Mouse (Mus musculus) kidney, postnatal 0 days (tissue): ENCODE measurements at regions not wholly inside any gene's neighbourhood (a gene's known extent, or its start where the extent isn't known, plus 50 kb on each side); places are given as distances from the start of the nearest gene placed in this dataset.
A peak's percentile ranks its signal among the peaks of the same experiment; 100 is the strongest.

Experiments
- ATAC-seq: fragments of 200-750 bp; cut with Nextera tagmentation; replicated peaks from 2 replicates; pipeline ENCODE4 v1.8.0; 2017; ENCODE audit warnings: low read depth, moderate number of reproducible peaks, moderate TSS enrichment, moderate library complexity; ENCODE audit not compliant: low FRiP score
- DNase-seq: peaks from one replicate; pipeline ENCODE4 v3.0.0-alpha.2; 2016; ENCODE audit warnings: low spot score
- H3K27ac ChIP-seq: fragments of 300-500 bp; sonication (generic); 2 replicates; pipeline ENCODE4 v1.5.1; 2014; ENCODE audit warnings: mild to moderate bottlenecking
- H3K27me3 ChIP-seq: fragments of 300-500 bp; sonication (generic); 2 replicates; pipeline ENCODE4 v1.6.1; 2014; ENCODE audit warnings: low read length, mixed read lengths; ENCODE audit not compliant: insufficient read depth
- H3K36me3 ChIP-seq: fragments of 300-500 bp; sonication (generic); 2 replicates; pipeline ENCODE4 v1.6.1; 2014; ENCODE audit warnings: low read length, mixed read lengths; ENCODE audit not compliant: insufficient read depth
- H3K4me1 ChIP-seq: fragments of 300-500 bp; sonication (generic); replicated peaks from 2 replicates; pipeline ENCODE4 v1.6.1; 2014; ENCODE audit warnings: antibody characterized with exemption, low read length, mixed read lengths; ENCODE audit not compliant: insufficient read depth
- H3K4me2 ChIP-seq: fragments of 300-500 bp; sonication (generic); 2 replicates; pipeline ENCODE4 v1.6.1; 2014; ENCODE audit warnings: mild to moderate bottlenecking, low read length, moderate library complexity, mixed read lengths
- H3K4me3 ChIP-seq: fragments of 300-500 bp; sonication (generic); replicated peaks from 2 replicates; pipeline ENCODE4 v1.5.1; 2014; ENCODE audit warnings: low read depth, low read length
- H3K9ac ChIP-seq: fragments of 300-500 bp; sonication (generic); 2 replicates; pipeline ENCODE4 v1.6.1; 2014; ENCODE audit warnings: low read depth, low read length
- H3K9me3 ChIP-seq: fragments of 300-500 bp; sonication (generic); replicated peaks from 2 replicates; pipeline ENCODE4 v1.6.1; 2016; ENCODE audit warnings: low read length, inconsistent platforms, mixed read lengths
- CTCF ChIP-seq: IDR thresholded peaks from 2 replicates; pipeline ENCODE4 v1.5.1; 2016; ENCODE audit warnings: antibody characterized with exemption, low read depth, mild to moderate bottlenecking, moderate library complexity
- WGBS: fragments of 180-500 bp; shearing (Covaris S2); extraction: QIAGEN DNeasy Blood & Tissue Kit; methylation state at CpG from one replicate; pipeline ENCODE4 v1.1.7; 2014; 5-methylcytosine and 5-hydroxymethylcytosine counted together

DNA sequence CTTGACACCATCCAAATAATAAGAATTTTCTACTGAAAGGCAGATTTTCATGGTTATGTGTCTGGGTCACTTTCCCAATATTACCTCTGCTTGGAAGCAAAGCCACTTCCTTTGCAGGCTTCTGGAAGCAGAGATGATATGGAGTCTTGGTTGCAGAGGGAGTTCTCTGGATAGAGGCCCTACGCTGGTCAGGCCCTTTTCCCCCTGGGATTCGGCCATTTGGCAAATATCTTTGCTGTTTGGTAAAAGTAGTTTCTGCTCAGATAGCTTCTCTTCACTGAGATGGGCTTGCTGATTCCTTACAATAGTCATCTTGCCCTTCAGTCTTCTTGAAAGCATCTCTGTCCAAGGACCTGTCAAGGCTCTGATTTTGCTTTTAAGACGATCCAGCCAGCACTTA, 98.2 kb upstream of the Fyn start:
- DNase-seq: no peak
- no peak overlapping the region for H3K27ac ChIP-seq
- no peak for TF ChIP-seq CTCF
- no peaks in the 10 kb centered on the region for H3K4me1 ChIP-seq
- no peaks in the 10 kb centered on the region for H3K9me3 ChIP-seq
- no peaks in the 10 kb centered on the region for H3K36me3 ChIP-seq
- ATAC-seq: no peak
- WGBS: 83% methylated on average over 3 of the region's 3 CpGs
- H3K4me2 ChIP-seq: no peak overlapping the region
- H3K4me3 ChIP-seq: no peak overlapping the region
- no peaks in the 10 kb centered on the region for H3K27me3 ChIP-seq
- H3K9ac ChIP-seq: no peak overlapping the region

GRCm38 (mm10) chr10:39267236-39267635, 101.4 kb upstream of the Fyn start:
- 93% methylated on average over 6 of the region's 6 CpGs for WGBS
- Histone ChIP-seq H3K4me2 (no peak overlapping the region), H3K9me3 (no peaks in the 10 kb centered on the region), H3K4me1 (peaks cover 8% of the 10 kb centered on the region; the same call in 1 of the 2 replicates), H3K36me3 (no peaks in the 10 kb centered on the region), H3K27ac (no peak overlapping the region), H3K27me3 (no peaks in the 10 kb centered on the region), H3K4me3 (no peak overlapping the region), H3K9ac (no peak overlapping the region)
- DNase-seq (no peak), ATAC-seq (no peak)
- no peak for TF ChIP-seq CTCF

DNA sequence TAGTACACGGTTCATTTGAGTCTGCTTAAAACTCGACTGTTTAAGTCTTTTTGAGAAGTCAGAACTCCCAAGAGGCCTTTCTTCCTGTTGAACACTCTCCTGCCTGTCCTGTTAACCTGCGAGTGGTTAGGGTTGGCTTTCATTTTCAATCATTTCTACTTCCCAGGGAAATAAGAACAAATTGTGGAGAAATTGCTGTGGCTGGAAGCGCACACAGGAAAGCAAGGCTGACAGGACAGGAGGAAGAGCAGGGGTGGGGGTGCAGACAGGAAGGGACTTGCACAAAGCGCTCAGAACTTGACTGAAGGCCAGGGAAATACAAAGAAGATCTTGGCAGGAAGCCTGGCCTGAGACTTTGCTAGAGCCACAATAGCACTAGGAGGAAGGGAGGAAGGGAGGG, 102.2 kb upstream of the Fyn start:
- WGBS: 36% methylated on average over 5 of the region's 5 CpGs
- no peak overlapping the region for H3K4me2 ChIP-seq
- H3K4me1 ChIP-seq: peaks cover 8% of the 10 kb centered on the region; the same call in 1 of the 2 replicates
- no peak overlapping the region for H3K9ac ChIP-seq
- H3K9me3 ChIP-seq: no peaks in the 10 kb centered on the region
- H3K27ac ChIP-seq: peak overlapping the region; percentile 62
- no peaks in the 10 kb centered on the region for H3K36me3 ChIP-seq
- no peak overlapping the region for H3K4me3 ChIP-seq
- H3K27me3 ChIP-seq: no peaks in the 10 kb centered on the region
- TF ChIP-seq CTCF: no peak
- DNase-seq (peak; percentile 87), ATAC-seq (no peak)

GRCm38 (mm10) chr10:39262466-39262865, 98.9 kb upstream of the Ccn6 start:
- Histone ChIP-seq H3K9ac (no peak overlapping the region), H3K4me2 (no peak overlapping the region), H3K4me1 (peaks cover 11% of the 10 kb centered on the region; the same call in 1 of the 2 replicates), H3K4me3 (no peak overlapping the region), H3K9me3 (no peaks in the 10 kb centered on the region), H3K27ac (0 out of 2 replicates have a peak overlapping the region, but pooled peaks have one; percentile 28), H3K36me3 (no peaks in the 10 kb centered on the region), H3K27me3 (no peaks in the 10 kb centered on the region)
- ATAC-seq (no peak), DNase-seq (peak; percentile 53)
- no peak for TF ChIP-seq CTCF
- 24% methylated on average over 7 of the region's 7 CpGs for WGBS

- no peak for TF ChIP-seq CTCF
- DNase-seq: peak; percentile 66
- H3K9ac ChIP-seq: no peak overlapping the region
- no peaks in the 10 kb centered on the region for H3K36me3 ChIP-seq
- H3K27me3 ChIP-seq: no peaks in the 10 kb centered on the region
- ATAC-seq: 0 out of 2 replicates have a peak, but pooled peaks have one; percentile 21
- H3K9me3 ChIP-seq: no peaks in the 10 kb centered on the region
- H3K4me3 ChIP-seq: no peak overlapping the region
- peaks cover 11% of the 10 kb centered on the region; the same call in 1 of the 2 replicates for H3K4me1 ChIP-seq
- H3K27ac ChIP-seq: no peak overlapping the region
- H3K4me2 ChIP-seq: no peak overlapping the region
- 68% methylated on average over 8 of the region's 8 CpGs for WGBS
Observed at GRCm38 (mm10) chr10:39261174-39262145, 97.9 kb upstream of the Ccn6 start.

DNA sequence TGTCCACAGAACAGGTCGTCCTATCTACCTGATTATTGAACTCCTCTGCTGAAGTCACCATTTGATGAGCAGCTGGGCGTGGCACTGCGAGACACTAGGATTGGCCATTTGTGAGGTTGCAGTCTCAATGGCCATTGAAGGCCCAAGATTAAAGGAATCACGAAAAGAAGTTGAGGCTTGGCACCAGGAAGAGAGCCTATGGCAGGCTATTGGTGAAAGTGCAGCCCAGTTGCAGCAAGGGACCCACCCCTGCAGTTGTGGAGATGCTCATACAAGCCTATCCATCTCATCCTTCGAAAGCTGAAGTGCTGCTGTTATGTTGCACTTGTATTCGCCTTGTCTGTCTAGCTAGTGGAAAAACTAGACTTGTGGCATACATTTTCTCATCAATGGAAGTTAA, 96.5 kb upstream of the Ccn6 start:
- H3K4me2 ChIP-seq: no peak overlapping the region
- no peak for DNase-seq
- H3K4me1 ChIP-seq: peaks cover 11% of the 10 kb centered on the region; the same call in 1 of the 2 replicates
- no peak for TF ChIP-seq CTCF
- no peaks in the 10 kb centered on the region for H3K27me3 ChIP-seq
- no peak overlapping the region for H3K4me3 ChIP-seq
- no peak for ATAC-seq
- 90% methylated on average over 6 of the region's 6 CpGs for WGBS
- no peaks in the 10 kb centered on the region for H3K9me3 ChIP-seq
- H3K36me3 ChIP-seq: no peaks in the 10 kb centered on the region
- no peak overlapping the region for H3K27ac ChIP-seq
- H3K9ac ChIP-seq: no peak overlapping the region
